Mouse (Mus musculus): ENCODE results near the gene Cenpv. TPM values are rescaled to one million over a fixed set of nuclear protein-coding genes. Genes with fewer than 3 reads are reported as not detected.
"Not testable (repeated sequence)": the region's sequence is repeated elsewhere in the genome, so short reads cannot be mapped to it uniquely, and the experiment has no call there.

Cenpv gene
- polyA plus RNA-seq, 1 experiment from 2014 or later, result 18.9 TPM

GRCm38 (mm10) chr11:62509571-62509970 lies 29.5 kb downstream of the Cenpv start:
- ATAC-seq (ENCODE audit: insufficient read depth), result no peak
- DNase-seq, result no peak
- Histone ChIP-seq H3K9ac (no peak overlapping the region), H3K27ac (ENCODE audit: low read depth) (no peak overlapping the region), H3K9me3 (ENCODE audit: low read depth, low read length) (no peaks in the 10 kb centered on the region), H3K4me3 (ENCODE audit: low read depth, low read length) (no peak overlapping the region), H3K4me1 (ENCODE audit: insufficient read depth) (no peaks in the 10 kb centered on the region), H3K27me3 (ENCODE audit: insufficient read depth, low read length) (no peaks in the 10 kb centered on the region), H3K4me2 (no peak overlapping the region), H3K36me3 (ENCODE audit: insufficient read depth) (no peaks in the 10 kb centered on the region)
- no peak for TF ChIP-seq CTCF (IDR thresholded peaks at IDR 0.05; ENCODE audit: low read depth)
- 43% methylated on average over 3 of the region's 3 CpGs for WGBS

GRCm38 (mm10) chr11:62508816-62509215 lies 30.2 kb downstream of the Cenpv start:
- not testable (repeated sequence) for H3K27me3 ChIP-seq (ENCODE audit: insufficient read depth, low read length); H3K9ac ChIP-seq; H3K4me3 ChIP-seq (ENCODE audit: low read depth, low read length); H3K27ac ChIP-seq (ENCODE audit: low read depth); DNase-seq; H3K36me3 ChIP-seq (ENCODE audit: insufficient read depth); H3K9me3 ChIP-seq (ENCODE audit: low read depth, low read length); H3K4me1 ChIP-seq (ENCODE audit: insufficient read depth); ATAC-seq (ENCODE audit: insufficient read depth); H3K4me2 ChIP-seq
- 96% methylated on average over 5 of the region's 5 CpGs for WGBS

- H3K4me3 ChIP-seq (ENCODE audit: low read depth, low read length); H3K4me1 ChIP-seq (ENCODE audit: insufficient read depth); H3K9ac ChIP-seq; H3K27ac ChIP-seq (ENCODE audit: low read depth); H3K4me2 ChIP-seq; H3K36me3 ChIP-seq (ENCODE audit: insufficient read depth); ATAC-seq (ENCODE audit: insufficient read depth); H3K9me3 ChIP-seq (ENCODE audit: low read depth, low read length); DNase-seq; H3K27me3 ChIP-seq (ENCODE audit: insufficient read depth, low read length): not testable (repeated sequence)
- 94% methylated on average over 13 of the region's 13 CpGs for WGBS
Measured at GRCm38 (mm10) chr11:62508365-62508764, 30.7 kb downstream of the Cenpv start.

- no peaks in the 10 kb centered on the region for H3K36me3 ChIP-seq (ENCODE audit: insufficient read depth)
- H3K27ac ChIP-seq (ENCODE audit: low read depth), result no peak overlapping the region
- DNase-seq (no peak), ATAC-seq (ENCODE audit: insufficient read depth) (no peak)
- H3K9me3 ChIP-seq (ENCODE audit: low read depth, low read length), result no peaks in the 10 kb centered on the region
- H3K9ac ChIP-seq, result no peak overlapping the region
- no peak overlapping the region for H3K4me3 ChIP-seq (ENCODE audit: low read depth, low read length)
- WGBS, result 81% methylated on average over 4 of the region's 4 CpGs
- no peak for TF ChIP-seq CTCF (IDR thresholded peaks at IDR 0.05; ENCODE audit: low read depth)
- H3K27me3 ChIP-seq (ENCODE audit: insufficient read depth, low read length), result no peaks in the 10 kb centered on the region
- no peak overlapping the region for H3K4me2 ChIP-seq
- H3K4me1 ChIP-seq (ENCODE audit: insufficient read depth), result no peaks in the 10 kb centered on the region
Measured at GRCm38 (mm10) chr11:62507683-62508082, 31.4 kb downstream of the Cenpv start.

- H3K4me3 ChIP-seq (ENCODE audit: low read depth, low read length), result no peak overlapping the region
- 71% methylated on average over 2 of the region's 2 CpGs for WGBS
- H3K27ac ChIP-seq (ENCODE audit: low read depth), result no peak overlapping the region
- no peaks in the 10 kb centered on the region for H3K27me3 ChIP-seq (ENCODE audit: insufficient read depth, low read length)
- H3K4me1 ChIP-seq (ENCODE audit: insufficient read depth), result peaks cover 3% of the 10 kb centered on the region; the same call in 1 of the 2 replicates
- H3K9me3 ChIP-seq (ENCODE audit: low read depth, low read length), result no peaks in the 10 kb centered on the region
- no peak overlapping the region for H3K4me2 ChIP-seq
- no peak for TF ChIP-seq CTCF (IDR thresholded peaks at IDR 0.05; ENCODE audit: low read depth)
- H3K9ac ChIP-seq, result no peak overlapping the region
- DNase-seq, result no peak
- H3K36me3 ChIP-seq (ENCODE audit: insufficient read depth), result no peaks in the 10 kb centered on the region
- no peak for ATAC-seq (ENCODE audit: insufficient read depth)
Measured at GRCm38 (mm10) chr11:62500529-62500928, 38.5 kb downstream of the Cenpv start.

GRCm38 (mm10) chr11:62498802-62499201 lies 40.3 kb downstream of the Cenpv start:
- H3K27ac ChIP-seq (ENCODE audit: low read depth), result no peak overlapping the region
- no peak for TF ChIP-seq CTCF (IDR thresholded peaks at IDR 0.05; ENCODE audit: low read depth)
- H3K4me2 ChIP-seq, result no peak overlapping the region
- 88% methylated on average over 2 of the region's 2 CpGs for WGBS
- H3K36me3 ChIP-seq (ENCODE audit: insufficient read depth), result no peaks in the 10 kb centered on the region
- H3K9me3 ChIP-seq (ENCODE audit: low read depth, low read length), result no peaks in the 10 kb centered on the region
- no peak overlapping the region for H3K9ac ChIP-seq
- H3K27me3 ChIP-seq (ENCODE audit: insufficient read depth, low read length), result no peaks in the 10 kb centered on the region
- DNase-seq (no peak), ATAC-seq (ENCODE audit: insufficient read depth) (no peak)
- no peak overlapping the region for H3K4me3 ChIP-seq (ENCODE audit: low read depth, low read length)
- H3K4me1 ChIP-seq (ENCODE audit: insufficient read depth), result peaks cover 13% of the 10 kb centered on the region

- DNase-seq (peak; percentile 52), ATAC-seq (ENCODE audit: insufficient read depth) (no peak; the same call in 1 of the 2 replicates)
- Histone ChIP-seq H3K9ac (no peak overlapping the region), H3K4me1 (ENCODE audit: insufficient read depth) (peaks cover 13% of the 10 kb centered on the region), H3K4me2 (no peak overlapping the region), H3K9me3 (ENCODE audit: low read depth, low read length) (no peaks in the 10 kb centered on the region), H3K27ac (ENCODE audit: low read depth) (no peak overlapping the region), H3K4me3 (ENCODE audit: low read depth, low read length) (no peak overlapping the region), H3K27me3 (ENCODE audit: insufficient read depth, low read length) (no peaks in the 10 kb centered on the region), H3K36me3 (ENCODE audit: insufficient read depth) (no peaks in the 10 kb centered on the region)
- TF ChIP-seq CTCF (IDR thresholded peaks at IDR 0.05; ENCODE audit: low read depth), result no peak
- WGBS, result 32% methylated on average over 3 of the region's 3 CpGs
Measured at GRCm38 (mm10) chr11:62497181-62497580, 41.9 kb downstream of the Cenpv start.

- H3K4me3 ChIP-seq (ENCODE audit: low read depth, low read length), result no peak overlapping the region
- TF ChIP-seq CTCF (IDR thresholded peaks at IDR 0.05; ENCODE audit: low read depth), result peak; percentile 72
- no peak overlapping the region for H3K4me2 ChIP-seq
- H3K9me3 ChIP-seq (ENCODE audit: low read depth, low read length), result no peaks in the 10 kb centered on the region
- H3K9ac ChIP-seq, result no peak overlapping the region
- no peak for ATAC-seq (ENCODE audit: insufficient read depth)
- no peak overlapping the region for H3K27ac ChIP-seq (ENCODE audit: low read depth)
- 61% methylated on average over 5 of the region's 5 CpGs for WGBS
- H3K4me1 ChIP-seq (ENCODE audit: insufficient read depth), result peaks cover 13% of the 10 kb centered on the region
- H3K27me3 ChIP-seq (ENCODE audit: insufficient read depth, low read length), result no peaks in the 10 kb centered on the region
- H3K36me3 ChIP-seq (ENCODE audit: insufficient read depth), result no peaks in the 10 kb centered on the region
- DNase-seq, result peak; percentile 47
Measured at GRCm38 (mm10) chr11:62496151-62496715, 42.8 kb downstream of the Cenpv start.

All from lung, embryonic 14.5 days (tissue).